Mouse (Mus musculus) small intestine, adult 2 months (tissue): ENCODE data around the gene Galntl5. TPM values are rescaled to one million over a fixed set of nuclear protein-coding genes. Genes with fewer than 3 reads are reported as not detected.

Source experiments
- H3K27ac ChIP-seq: fragments of 200-500 bp; 2 replicates; pipeline ENCODE4 v1.5.1; 2012; ENCODE audit warnings: low read depth, low read length, control low read depth, inconsistent platforms; ENCODE audit not compliant: insufficient read depth
- H3K27me3 ChIP-seq: fragments of 200-500 bp; 2 replicates; pipeline ENCODE4 v1.6.1; 2012; ENCODE audit warnings: mild to moderate bottlenecking, moderate library complexity, low read length, inconsistent platforms; ENCODE audit not compliant: control insufficient read depth, insufficient read depth
- H3K36me3 ChIP-seq: fragments of 200-500 bp; 2 replicates; pipeline ENCODE4 v1.6.1; 2012; ENCODE audit warnings: mild to moderate bottlenecking, low read length, control low read depth, inconsistent platforms; ENCODE audit not compliant: control insufficient read depth, insufficient read depth
- H3K4me1 ChIP-seq: fragments of 200-500 bp; 2 replicates; pipeline ENCODE4 v1.6.1; 2012; ENCODE audit warnings: low read length, inconsistent platforms, mixed read lengths; ENCODE audit not compliant: control insufficient read depth, insufficient read depth, insufficient read length
- H3K4me3 ChIP-seq: fragments of 200-500 bp; 2 replicates; pipeline ENCODE4 v1.5.1; 2012; ENCODE audit warnings: low read depth, mild to moderate bottlenecking, control low read depth, inconsistent platforms, low read length, moderate library complexity
- CTCF ChIP-seq: fragments of 200-500 bp; IDR thresholded peaks from 2 replicates; pipeline ENCODE4 v1.5.1; 2012; ENCODE audit warnings: low read depth, mild to moderate bottlenecking, control low read depth, inconsistent platforms, low read length, moderate library complexity, mixed read lengths; ENCODE audit not compliant: insufficient replicate concordance, insufficient read length; ENCODE audit errors: extremely low read depth
- POLR2A ChIP-seq: fragments of 200-500 bp; IDR thresholded peaks from 2 replicates; pipeline ENCODE4 v1.6.1; 2012; ENCODE audit warnings: low read depth, mild to moderate bottlenecking, control low read depth, inconsistent platforms, low read length, moderate library complexity
- WGBS: fragments of 180-500 bp; shearing (Covaris S2); methylation state at CpG from one replicate; pipeline ENCODE4 v1.1.7; 2018; 5-methylcytosine and 5-hydroxymethylcytosine counted together
- polyA plus RNA-seq: library from polyadenylated mRNA; depleted of rRNA; stranded (reverse); fragments of >200 nt; gene quantifications from 2 replicates; pipeline ENCODE4 v1.2.3, GENCODE M21; 2012; rRNA removed

Gene Galntl5
- polyA plus RNA-seq, 1 experiment: not detected

DNA sequence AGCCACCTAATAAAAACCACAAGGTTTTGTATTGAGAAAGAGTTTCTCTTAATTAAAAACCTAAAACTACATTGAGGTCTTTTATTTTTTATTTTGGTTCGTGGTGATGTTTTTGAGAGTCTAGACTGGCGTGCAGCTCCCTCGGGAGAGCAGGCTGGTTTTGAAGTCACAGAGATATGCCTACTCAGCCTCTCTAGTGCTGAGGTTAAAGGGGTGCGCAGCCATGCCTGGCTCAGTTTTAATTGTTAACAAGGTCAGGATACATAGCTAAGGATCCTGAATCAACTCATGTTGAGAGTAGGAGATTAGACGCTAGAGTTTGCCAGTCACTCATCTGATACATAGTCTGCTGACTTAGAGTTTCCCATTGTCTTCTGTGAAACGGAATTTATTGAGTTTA lies 80.2 kb downstream of the Galntl5 start:
- Histone ChIP-seq H3K4me3 (no peak overlapping the region), H3K4me1 (no peaks in the 10 kb centered on the region), H3K36me3 (peaks cover 44% of the 10 kb centered on the region), H3K27me3 (no peaks in the 10 kb centered on the region), H3K27ac (no peak overlapping the region)
- TF ChIP-seq CTCF (no peak), POLR2A (no peak)
- 86% methylated on average over 6 of the region's 6 CpGs for WGBS

DNA sequence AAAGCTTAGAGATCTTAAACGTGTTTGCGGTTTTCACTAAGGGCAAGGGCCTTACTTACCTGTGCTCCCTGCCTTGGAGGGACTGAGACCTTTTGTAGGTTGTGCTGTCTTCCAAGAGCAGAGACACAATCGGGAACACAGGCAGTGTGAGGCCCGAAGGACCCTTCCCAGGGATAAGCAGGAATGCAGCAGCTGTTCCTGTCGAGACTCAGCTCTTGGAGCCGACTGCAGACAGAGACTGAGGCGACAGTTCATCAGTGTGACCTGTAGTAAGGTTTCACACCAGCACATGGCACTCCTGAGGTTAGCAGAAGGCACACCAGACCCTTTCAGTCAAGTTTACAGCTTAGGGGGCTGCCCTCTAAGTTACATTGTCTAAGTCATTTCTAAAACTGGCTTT lies 81.0 kb downstream of the Galntl5 start:
- Histone ChIP-seq H3K27ac (no peak overlapping the region), H3K36me3 (peaks cover 48% of the 10 kb centered on the region)
- WGBS: 79% methylated on average over 7 of the region's 7 CpGs

DNA sequence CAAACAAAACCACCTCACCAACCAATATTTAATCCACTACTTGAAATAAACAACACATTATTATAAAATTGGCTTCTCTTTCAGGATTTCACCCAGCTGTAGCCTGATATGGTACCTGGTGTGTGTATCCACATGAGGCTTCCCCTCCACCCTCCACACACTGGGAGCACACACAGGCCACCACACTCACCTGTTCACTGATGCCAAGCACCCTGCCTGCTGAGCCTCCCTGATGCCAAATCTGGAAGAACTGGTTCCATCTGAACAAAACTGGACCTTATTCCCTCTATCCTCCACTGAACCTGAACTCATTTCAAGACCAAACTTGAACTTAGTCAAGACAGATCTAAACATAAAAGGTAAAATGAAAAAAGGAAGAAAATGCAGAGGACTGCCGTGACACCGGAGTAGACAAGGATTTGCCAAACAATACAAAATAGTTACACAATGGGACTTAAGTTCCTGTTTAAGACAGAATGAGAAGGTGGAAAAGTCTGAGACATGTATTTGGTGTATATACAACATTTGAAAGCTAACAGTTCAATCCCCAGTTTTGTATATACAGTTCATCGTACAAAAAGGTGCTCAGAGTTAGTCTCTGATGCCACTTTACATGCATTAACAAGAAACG lies 87.1 kb downstream of the Galntl5 start:
- Histone ChIP-seq H3K27ac (no peak overlapping the region), H3K36me3 (peaks cover 50% of the 10 kb centered on the region), H3K27me3 (no peaks in the 10 kb centered on the region), H3K4me1 (no peaks in the 10 kb centered on the region), H3K4me3 (no peak overlapping the region)
- WGBS: 93% methylated on average over 4 of the region's 4 CpGs
- TF ChIP-seq POLR2A: no peak
- TF ChIP-seq CTCF: no peak

More for the DNA sequence above, 81.0 kb downstream of the Galntl5 start:
- Histone ChIP-seq H3K4me1 (no peaks in the 10 kb centered on the region), H3K4me3 (no peak overlapping the region), H3K27me3 (no peaks in the 10 kb centered on the region)
- TF ChIP-seq CTCF: no peak
- no peak for TF ChIP-seq POLR2A

Other genes with a start within 250 kb of the Galntl5 start
- gene Prkag2, start 80.8 kb upstream of the Galntl5 start, polyA plus RNA-seq: 7.6 and 13.8 TPM in 2 replicates
- gene Galnt11, start 40.4 kb downstream of the Galntl5 start, polyA plus RNA-seq: 3.1 and 7.7 TPM in 2 replicates
- gene E130116L18Rik, start 41.7 kb downstream of the Galntl5 start, polyA plus RNA-seq: not detected in 2 replicates